Mouse (Mus musculus) spleen, postnatal 4 days (tissue): Measurements from ENCODE around the gene Itsn1.

Source experiments
- DNase-seq, 2 experiments: peaks; one replicate each; pipeline ENCODE4 v3.0.0; 2022; ENCODE audit warnings: low spot score in 2 of 2

Gene Itsn1

GRCm38 (mm10) chr16:91730446-91730845 lies 1.4 kb downstream of the Itsn1 start:
- DNase-seq: no peak

DNA sequence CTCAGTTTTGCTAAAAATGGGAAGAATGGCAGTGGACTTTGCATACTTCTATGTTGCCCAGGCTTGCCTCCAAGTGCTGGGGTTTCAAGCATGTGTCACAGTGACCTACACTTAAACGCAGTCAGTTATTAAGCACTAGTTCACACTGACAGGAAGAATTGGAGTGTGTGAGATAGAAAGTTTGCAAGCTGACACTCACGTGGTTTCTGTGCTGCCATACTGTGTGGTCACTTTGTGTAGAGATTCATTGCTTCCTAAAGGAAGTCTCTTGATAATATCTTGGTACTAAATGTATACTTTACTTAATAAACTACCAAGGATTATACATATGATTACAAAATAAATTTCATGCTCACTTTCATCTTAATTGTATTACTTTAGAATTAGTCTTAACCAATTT lies 3.7 kb downstream of the Itsn1 start:
- DNase-seq: no peak

- no peak for DNase-seq
Observed at GRCm38 (mm10) chr16:91734771-91735170, 5.7 kb downstream of the Itsn1 start.

GRCm38 (mm10) chr16:91736046-91736816 lies 7.2 kb downstream of the Itsn1 start:
- DNase-seq: no peak

DNA sequence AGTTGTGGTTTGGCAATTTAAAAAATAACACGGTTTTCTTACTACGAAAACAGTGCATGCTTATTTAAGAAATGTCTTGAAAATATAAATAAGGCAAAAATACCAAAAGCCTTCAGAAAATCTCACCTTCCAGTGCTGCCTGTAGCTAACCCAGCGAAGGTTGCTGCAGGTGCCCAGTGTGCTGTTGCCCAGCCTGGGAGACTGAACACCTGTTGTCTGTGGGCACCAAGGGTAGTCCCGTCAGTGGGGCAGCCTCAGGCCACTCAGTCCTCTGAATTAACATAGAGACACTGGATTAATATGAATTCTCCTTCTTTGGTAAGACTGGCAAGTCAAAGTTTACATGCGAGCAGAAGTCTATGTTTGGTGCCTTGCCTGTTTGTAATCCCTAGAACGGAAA lies 9.4 kb downstream of the Itsn1 start:
- DNase-seq: no peak

DNA sequence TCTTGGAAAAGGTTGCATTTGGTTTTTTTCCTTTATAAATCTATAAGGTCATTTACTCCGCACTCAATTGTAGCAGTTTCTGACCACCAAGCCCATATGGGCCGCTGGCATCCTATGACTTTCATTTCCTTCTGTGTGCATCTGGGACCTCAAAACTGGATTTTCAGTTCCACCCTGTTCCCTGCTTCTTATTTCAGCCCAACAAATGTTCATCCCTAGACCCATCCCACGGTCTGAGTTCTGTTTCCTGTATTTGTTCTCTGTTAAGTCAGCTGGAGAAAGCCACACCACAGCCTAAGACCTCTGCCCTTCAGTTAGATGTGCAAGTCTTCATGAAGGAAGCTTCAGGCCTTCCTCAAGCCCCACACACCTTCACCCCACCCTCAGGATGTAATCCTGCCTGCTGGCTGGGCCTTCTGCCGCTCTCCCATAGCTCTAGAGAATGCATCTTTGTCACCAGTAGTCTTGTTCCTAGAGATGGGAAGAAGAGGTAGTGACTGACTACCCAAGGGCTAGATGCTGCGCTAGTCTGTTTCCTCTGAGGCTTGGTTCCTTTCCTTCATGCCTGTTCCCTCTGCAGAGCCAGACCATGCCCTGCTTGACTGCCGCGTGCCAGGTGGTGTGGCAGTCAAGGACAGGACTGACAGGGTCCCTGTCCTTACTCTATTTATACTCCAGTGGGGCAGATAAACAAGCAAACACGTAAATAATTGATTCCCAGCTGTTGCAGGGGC lies 11.3 kb downstream of the Itsn1 start:
- no peak for DNase-seq

- DNase-seq: no peak
Observed at GRCm38 (mm10) chr16:91740918-91741255, 11.8 kb downstream of the Itsn1 start.

GRCm38 (mm10) chr16:91743055-91743454 lies 14.0 kb downstream of the Itsn1 start:
- no peak for DNase-seq

GRCm38 (mm10) chr16:91746101-91746950 lies 17.2 kb downstream of the Itsn1 start:
- peak; percentile 53 to 71 for DNase-seq

GRCm38 (mm10) chr16:91747567-91747966 lies 18.5 kb downstream of the Itsn1 start:
- no peak for DNase-seq

- no peak for DNase-seq
Observed at GRCm38 (mm10) chr16:91751644-91752385, 22.7 kb downstream of the Itsn1 start.

DNA sequence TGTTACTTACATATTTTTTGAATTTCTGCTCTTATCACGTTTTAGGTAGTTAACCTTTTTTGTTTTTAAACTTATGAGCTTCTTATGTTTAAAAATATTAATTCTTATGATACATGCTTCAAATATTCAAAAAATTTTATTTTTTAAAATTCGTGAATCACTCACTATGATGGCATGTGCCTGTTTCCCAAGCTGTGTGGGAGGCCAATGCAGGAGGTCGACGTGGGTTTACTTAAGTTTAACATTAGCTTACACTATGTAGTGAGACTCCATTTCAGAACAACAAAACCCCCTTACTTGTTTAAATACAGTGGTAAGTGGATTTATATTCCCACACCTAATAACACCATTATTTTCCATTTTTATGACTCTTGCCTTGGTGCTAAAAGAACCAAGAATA lies 24.5 kb downstream of the Itsn1 start:
- DNase-seq: no peak

DNA sequence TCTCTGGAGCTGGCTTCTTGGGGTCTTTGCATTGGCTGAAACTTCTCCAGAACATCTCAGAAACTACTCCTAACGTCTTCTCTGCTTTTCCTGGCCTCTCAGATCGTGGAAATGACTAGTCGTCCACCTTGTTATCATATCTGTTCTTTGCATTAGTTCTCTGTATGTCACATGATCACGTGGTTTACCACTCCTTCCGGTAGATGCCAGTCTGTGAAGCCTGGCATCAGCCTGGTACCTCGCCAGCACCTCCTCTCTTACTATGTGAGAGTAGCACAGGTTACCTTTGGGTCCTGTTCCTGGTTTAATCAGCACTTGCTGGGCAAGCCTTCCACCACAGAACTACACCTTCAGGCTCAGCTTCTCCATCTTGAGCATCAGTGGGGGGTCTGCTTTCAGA lies 25.9 kb downstream of the Itsn1 start:
- no peak for DNase-seq

- no peak for DNase-seq
Observed at GRCm38 (mm10) chr16:91761202-91761601, 32.1 kb downstream of the Itsn1 start.

DNA sequence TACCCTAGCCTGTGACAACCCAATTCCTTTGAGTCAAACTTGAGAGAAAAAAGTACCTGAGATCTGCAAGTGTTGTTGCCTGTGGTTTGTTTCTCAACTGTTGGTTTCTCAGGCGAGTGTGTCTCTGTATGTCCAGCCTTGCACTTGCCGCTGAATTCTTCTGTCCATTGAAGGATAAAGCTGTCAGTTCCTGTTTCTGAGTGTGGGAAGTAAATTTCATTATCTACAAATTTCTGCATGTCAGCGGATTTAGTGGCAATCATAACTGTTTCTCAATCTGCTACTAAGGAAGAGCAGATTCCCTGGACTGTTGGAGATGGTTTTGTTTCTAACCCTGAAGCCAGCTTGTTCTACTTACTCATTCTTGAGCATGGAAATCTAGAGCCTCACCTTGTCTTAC lies 32.7 kb downstream of the Itsn1 start:
- DNase-seq: no peak

DNA sequence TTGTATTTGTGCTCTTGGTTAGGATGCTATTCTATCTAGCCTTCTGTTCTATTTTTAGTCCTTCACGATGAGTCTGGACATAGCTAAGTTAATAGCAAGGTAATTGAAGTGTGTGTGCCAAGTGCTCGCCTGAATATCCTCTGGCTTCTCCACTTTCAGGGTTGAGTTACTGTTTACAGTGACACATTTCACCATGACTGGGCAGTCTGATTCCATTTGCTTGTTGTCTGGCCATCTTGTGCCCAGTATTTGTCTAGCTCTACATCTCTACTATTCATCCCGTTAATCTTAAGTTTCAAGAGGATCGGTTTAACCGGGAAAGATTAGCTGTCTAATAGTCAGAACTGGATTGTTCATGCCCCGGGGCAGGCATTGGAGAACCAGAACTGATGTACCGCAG lies 33.4 kb downstream of the Itsn1 start:
- DNase-seq: no peak

GRCm38 (mm10) chr16:91763975-91764374 lies 34.9 kb downstream of the Itsn1 start:
- no peak for DNase-seq

- no peak for DNase-seq
Observed at GRCm38 (mm10) chr16:91764414-91764813, 35.3 kb downstream of the Itsn1 start.

GRCm38 (mm10) chr16:91765121-91765815 lies 36.2 kb downstream of the Itsn1 start:
- no peak for DNase-seq

GRCm38 (mm10) chr16:91765816-91766210 lies 36.7 kb downstream of the Itsn1 start:
- DNase-seq: no peak

GRCm38 (mm10) chr16:91767165-91767701 lies 38.2 kb downstream of the Itsn1 start:
- no peak for DNase-seq
